ENCODE assay signal across 25 mouse cellular contexts in genomic region chr19:25276600-25277395, GRCm38 (mm10). TPM values are rescaled to one million over a fixed set of nuclear protein-coding genes. Genes with fewer than 3 reads are reported as not detected.
DNase-seq lines count a peak whose midpoint lies in the region; ATAC-seq and TF ChIP-seq lines count a peak whose summit lies in the region.
"Had no signal": no experiment of that assay in that cellular context is flagged by ENCODE, and none has a peak within 500 bp of the region (broad histone marks: within the 10 kb centered on the region; RNA-seq: fewer than 3 reads in every experiment).

No protein-coding gene starts in this region.

- H3K9ac ChIP-seq in heart, embryonic 13.5 days: no peak overlapping the region
- no peak overlapping the region for H3K9ac ChIP-seq in heart, adult 2 months (ENCODE audit: low read depth, low read length)
- H3K9ac ChIP-seq in kidney, embryonic 15.5 days: no peak overlapping the region
- H3K9ac ChIP-seq: embryonic facial prominence, embryonic 13.5 days; forebrain, embryonic 12.5 days; intestine, embryonic 15.5 days; liver, embryonic 15.5 days; midbrain, embryonic 15.5 days; neural tube, embryonic 12.5 days had no signal

- H3K79me2 ChIP-seq in heart, adult 2 months (replicated peaks; ENCODE audit: control insufficient read depth, insufficient read depth, low read length): no peaks in the 10 kb centered on the region

- TF ChIP-seq EP300 in heart, adult 2 months (IDR thresholded peaks at IDR 0.05; ENCODE audit: insufficient read depth, low read depth, low read length): no peak

- H3K4me2 ChIP-seq in heart, embryonic 13.5 days: no peak overlapping the region
- H3K4me2 ChIP-seq in kidney, embryonic 15.5 days: no peak overlapping the region
- H3K4me2 ChIP-seq: embryonic facial prominence, embryonic 13.5 days; forebrain, embryonic 12.5 days; intestine, embryonic 15.5 days; liver, embryonic 15.5 days; midbrain, embryonic 15.5 days; neural tube, embryonic 12.5 days had no signal

- H3K9me3 ChIP-seq in heart, embryonic 13.5 days: no peaks in the 10 kb centered on the region
- H3K9me3 ChIP-seq in kidney, embryonic 15.5 days (replicated peaks): no peaks in the 10 kb centered on the region
- H3K9me3 ChIP-seq: embryonic facial prominence, embryonic 13.5 days; forebrain, embryonic 12.5 days; intestine, embryonic 15.5 days; limb, embryonic 10.5 days; liver, embryonic 15.5 days; midbrain, embryonic 15.5 days; neural tube, embryonic 12.5 days had no signal

- H3K27me3 ChIP-seq in heart, embryonic 13.5 days (replicated peaks): no peaks in the 10 kb centered on the region
- H3K27me3 ChIP-seq in heart, adult 2 months (ENCODE audit: control insufficient read depth, insufficient read depth, low read length): no peaks in the 10 kb centered on the region
- H3K27me3 ChIP-seq in kidney, embryonic 15.5 days: no peaks in the 10 kb centered on the region
- H3K27me3 ChIP-seq: embryonic facial prominence, embryonic 13.5 days; intestine, embryonic 15.5 days; liver, embryonic 15.5 days; midbrain, embryonic 15.5 days; neural tube, embryonic 12.5 days had no signal

- TF ChIP-seq CTCF in heart, adult 2 months (IDR thresholded peaks at IDR 0.05): no peak

- peaks cover 57% of the 10 kb centered on the region for H3K4me1 ChIP-seq in heart, embryonic 13.5 days
- H3K4me1 ChIP-seq in heart, adult 2 months (ENCODE audit: control insufficient read depth, insufficient read depth, low read length): peaks cover 3% of the 10 kb centered on the region
- peaks cover 29% of the 10 kb centered on the region for H3K4me1 ChIP-seq in kidney, embryonic 15.5 days
- H3K4me1 ChIP-seq: forebrain, embryonic 12.5 days; liver, embryonic 15.5 days; midbrain, embryonic 15.5 days; neural tube, embryonic 12.5 days had no signal

- no peak for TF ChIP-seq POLR2A in heart, adult 2 months (IDR thresholded peaks at IDR 0.05; ENCODE audit: insufficient read depth, low read depth, low read length)

- H3K36me3 ChIP-seq in heart, embryonic 13.5 days: 0 out of 2 replicates have a peak, but pooled peaks cover 5% of the 10 kb centered on the region
- no peaks in the 10 kb centered on the region for H3K36me3 ChIP-seq in heart, adult 2 months (ENCODE audit: control insufficient read depth, insufficient read depth, low read length)
- no peaks in the 10 kb centered on the region for H3K36me3 ChIP-seq in kidney, embryonic 15.5 days
- H3K36me3 ChIP-seq: embryonic facial prominence, embryonic 13.5 days; forebrain, embryonic 12.5 days; intestine, embryonic 15.5 days; limb, embryonic 10.5 days; liver, embryonic 15.5 days; midbrain, embryonic 15.5 days; neural tube, embryonic 12.5 days had no signal

- WGBS in heart, embryonic 13.5 days: 80% methylated on average over 15 of the region's 15 CpGs
- 82% methylated on average over 15 of the region's 15 CpGs for WGBS in heart, adult 2 months
- 65% methylated on average over 15 of the region's 15 CpGs for WGBS in kidney, embryonic 15.5 days

- peak overlapping the region; percentile 62; the same call in 1 of the 2 replicates for H3K27ac ChIP-seq in heart, embryonic 13.5 days (replicated peaks)
- no peak overlapping the region for H3K27ac ChIP-seq in heart, adult 2 months
- H3K27ac ChIP-seq in kidney, embryonic 15.5 days: peak overlapping the region; percentile 45; the same call in 1 of the 2 replicates
- H3K27ac ChIP-seq: embryonic facial prominence, embryonic 13.5 days; forebrain, embryonic 12.5 days; intestine, embryonic 15.5 days; layer of hippocampus, adult 2 months; limb, embryonic 10.5 days; liver, embryonic 15.5 days; macrophage; midbrain, embryonic 15.5 days; neural tube, embryonic 12.5 days had no signal

- H3K4me3 ChIP-seq in heart, embryonic 13.5 days: no peak overlapping the region
- H3K4me3 ChIP-seq in heart, adult 2 months: no peak overlapping the region
- H3K4me3 ChIP-seq in kidney, embryonic 15.5 days (replicated peaks): no peak overlapping the region
- H3K4me3 ChIP-seq: embryonic facial prominence, embryonic 13.5 days; erythroblast, embryonic 14.5 days; forebrain, embryonic 12.5 days; intestine, embryonic 15.5 days; layer of hippocampus, adult 2 months; limb, embryonic 10.5 days; liver, embryonic 15.5 days; midbrain, embryonic 15.5 days; neural tube, embryonic 12.5 days had no signal

- peak; percentile 36 to 55 for DNase-seq in cerebellum, postnatal 10 days
- DNase-seq in heart, adult 2 months: no peak
- no peak for DNase-seq in kidney, postnatal 10 days
- peak; percentile 10 for DNase-seq in lung, postnatal 14 days
- no peak for DNase-seq in lung, postnatal 4 days
- DNase-seq: cerebellum, adult 11 months; cerebellum, postnatal 25 days; kidney, postnatal 14 days; liver; retina, postnatal 1 day; right cerebral cortex, postnatal 25 days; spleen, adult 18-20 months had no signal

- ATAC-seq in cerebellum, adult (ENCODE audit: insufficient number of reproducible peaks, low FRiP score, low TSS enrichment): no peak
- no peak for ATAC-seq in heart, embryonic 13.5 days (ENCODE audit: extremely low read depth, insufficient number of reproducible peaks, low FRiP score, low TSS enrichment)
- ATAC-seq in kidney, embryonic 15.5 days (replicated peaks; ENCODE audit: low FRiP score): peak; percentile 67
- ATAC-seq: intestine, embryonic 15.5 days; midbrain, embryonic 15.5 days had no signal

- intact Hi-C loops in heart, adult 2 months (cut with DNase I): loop anchor here (5.0 kb wide), 1 partner anchor 39 kb away; the partner anchor contains the start of gene Kank1

RNA-seq across cellular contexts. Expression of gene Kank1, which starts 40.0 kb away (rescaled TPM):
- 45.7 and 50.4 TPM in 2 replicates for polyA plus RNA-seq in heart, embryonic 13.5 days (2015; fragmentation: Nextera tagmentation; extraction: Ambion mirVana)
- total RNA-seq in heart, adult 2 months (2021): 10 to 100 TPM; 37.2 to 37.3 TPM
- 43.9 and 67.9 TPM in 2 replicates for polyA plus RNA-seq in heart, adult 2 months (2012; rRNA removed)
- 26.2 and 26.5 TPM in 2 replicates for polyA plus RNA-seq in kidney, embryonic 15.5 days (2015; fragmentation: Nextera tagmentation; extraction: Ambion mirVana)
- polyA plus RNA-seq: erythroblast, embryonic 14.5 days; macrophage had no signal

Comparison
In these comparisons a context has a peak if more than half of its experiments do, and no peak if none do; other contexts are left out.
1. DNase-seq: peak in cerebellum, postnatal 10 days (2 of 2) and lung, postnatal 14 days (single experiment); none in heart, adult 2 months (0 of 2), kidney, postnatal 10 days (single experiment) and lung, postnatal 4 days (0 of 2).